Mouse (Mus musculus): ENCODE measurements at regions not wholly inside any gene's neighbourhood (a gene's known extent, or its start where the extent isn't known, plus 50 kb on each side); places are given as distances from the start of the nearest gene placed in this dataset.

GRCm38 (mm10) chr7:34545906-34546305 is 110.6 kb downstream of the Kctd15 start:
- Histone ChIP-seq H3K4me3 (no peak overlapping the region), H3K4me1 (no peaks in the 10 kb centered on the region), H3K9me3 (replicated peaks) (no peaks in the 10 kb centered on the region), H3K36me3 (no peaks in the 10 kb centered on the region), H3K27me3 (ENCODE audit: low read depth, poor library complexity, severe bottlenecking) (no peaks in the 10 kb centered on the region), H3K27ac (no peak overlapping the region)
- 90% methylated on average over 11 of the region's 11 CpGs for WGBS
- DNase-seq (ENCODE audit: low spot score): no peak

DNA sequence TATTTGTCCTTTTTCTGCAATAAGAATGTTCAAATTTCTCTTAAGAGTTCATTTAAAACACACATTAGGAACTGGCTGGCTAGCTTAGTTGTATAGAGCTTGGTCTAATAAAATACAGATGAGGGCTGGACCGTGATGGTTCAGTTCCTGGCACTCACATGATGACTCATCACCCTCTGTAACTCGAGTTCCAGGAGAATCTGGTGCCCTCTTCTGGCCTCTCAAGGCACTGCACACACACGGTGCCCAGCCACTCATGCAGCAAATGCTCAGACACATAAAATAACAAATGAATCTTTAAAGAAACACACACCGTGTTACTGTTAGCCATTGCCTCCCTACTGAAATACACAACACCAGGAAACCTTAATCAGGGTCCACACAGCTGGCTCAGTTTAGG is 114.6 kb downstream of the Kctd15 start:
- H3K27me3 ChIP-seq (ENCODE audit: low read depth, poor library complexity, severe bottlenecking): no peaks in the 10 kb centered on the region
- H3K27ac ChIP-seq: no peak overlapping the region
- WGBS: 83% methylated on average over 4 of the region's 4 CpGs
- no peaks in the 10 kb centered on the region for H3K9me3 ChIP-seq (replicated peaks)
- peak; percentile 46 for DNase-seq (ENCODE audit: low spot score)
- no peak overlapping the region for H3K4me3 ChIP-seq
- no peaks in the 10 kb centered on the region for H3K4me1 ChIP-seq
- no peaks in the 10 kb centered on the region for H3K36me3 ChIP-seq

DNA sequence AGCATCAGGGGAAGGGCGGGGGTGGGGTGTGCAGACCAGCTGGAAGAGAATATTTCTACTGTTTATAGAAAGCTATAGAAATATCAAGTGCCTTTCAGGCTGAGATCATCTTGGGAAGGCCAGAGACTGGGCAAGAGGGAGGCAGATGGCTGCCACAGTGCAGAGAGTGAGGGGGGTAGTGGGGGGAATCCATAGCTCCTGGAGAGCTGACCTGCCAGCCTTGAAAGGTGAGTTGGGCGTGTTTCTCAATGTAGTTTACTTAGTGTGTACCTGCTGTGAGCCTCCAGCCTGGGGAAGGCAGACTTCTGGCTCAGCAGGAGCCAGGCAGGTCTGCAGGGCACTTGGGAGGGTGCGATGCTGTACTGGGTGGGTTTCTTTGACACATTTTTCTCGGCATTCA is 115.5 kb downstream of the Kctd15 start:
- no peaks in the 10 kb centered on the region for H3K9me3 ChIP-seq (replicated peaks)
- no peak for DNase-seq (ENCODE audit: low spot score)
- no peaks in the 10 kb centered on the region for H3K36me3 ChIP-seq
- WGBS: 83% methylated on average over 4 of the region's 4 CpGs
- H3K4me3 ChIP-seq: no peak overlapping the region
- H3K27ac ChIP-seq: no peak overlapping the region
- no peaks in the 10 kb centered on the region for H3K4me1 ChIP-seq
- no peaks in the 10 kb centered on the region for H3K27me3 ChIP-seq (ENCODE audit: low read depth, poor library complexity, severe bottlenecking)

DNA sequence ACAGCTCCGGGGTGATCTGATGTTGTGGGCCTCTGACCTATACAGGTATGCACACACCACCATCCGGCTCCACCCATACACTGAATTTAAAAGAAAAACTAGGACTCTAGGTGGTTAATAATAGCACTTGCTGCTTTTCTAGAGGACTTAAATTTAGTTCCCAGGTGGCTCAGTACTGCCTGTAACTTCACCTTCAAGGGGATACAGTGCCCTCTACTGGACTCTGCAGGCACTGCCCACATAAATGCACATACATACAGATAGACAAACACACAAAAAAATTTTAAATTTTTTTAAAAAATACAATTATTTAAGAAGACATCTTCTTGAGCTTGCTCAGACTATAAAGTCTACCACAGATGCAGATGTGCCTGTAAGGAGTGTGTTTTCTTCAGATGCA is 116.7 kb downstream of the Kctd15 start:
- no peak for DNase-seq (ENCODE audit: low spot score)
- Histone ChIP-seq H3K27ac (no peak overlapping the region), H3K36me3 (no peaks in the 10 kb centered on the region), H3K9me3 (replicated peaks) (no peaks in the 10 kb centered on the region), H3K4me1 (no peaks in the 10 kb centered on the region), H3K4me3 (no peak overlapping the region), H3K27me3 (ENCODE audit: low read depth, poor library complexity, severe bottlenecking) (no peaks in the 10 kb centered on the region)
- 96% methylated on average over 2 of the region's 2 CpGs for WGBS

DNA sequence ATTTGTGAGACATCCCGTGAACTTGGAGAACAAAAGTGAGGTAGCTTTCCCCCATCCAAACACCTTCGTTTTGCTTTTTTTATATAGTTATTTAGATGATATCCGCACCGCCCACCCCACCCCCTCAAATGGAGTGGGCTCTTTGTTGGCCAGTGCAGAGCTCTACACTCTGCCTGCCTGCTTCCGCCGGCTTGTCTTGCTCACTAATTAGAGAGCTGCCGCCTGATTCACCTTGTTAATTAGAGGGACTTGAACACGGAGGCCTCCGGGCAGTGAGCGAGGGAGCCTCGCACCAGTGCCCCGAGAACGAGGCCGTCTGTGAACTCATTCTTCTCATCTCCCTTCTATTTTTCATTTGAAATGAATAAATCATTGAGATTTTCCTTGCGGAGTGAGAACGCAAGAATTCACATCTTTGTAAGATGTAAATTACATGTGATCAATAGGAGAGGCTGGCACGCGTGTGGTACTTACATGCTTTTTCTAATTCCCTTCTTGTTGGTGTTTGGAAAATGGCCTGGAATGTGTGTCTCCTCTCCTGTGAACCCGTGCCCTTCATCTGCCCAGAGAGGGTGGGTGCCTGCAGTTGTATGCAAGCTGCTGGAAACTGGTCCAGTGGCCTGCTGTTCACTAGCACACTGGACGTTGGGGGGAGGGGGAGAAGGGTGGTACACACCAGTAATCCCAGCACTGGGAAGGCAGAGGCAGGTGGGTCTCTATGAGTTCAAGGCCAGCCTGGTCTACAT is 118.0 kb downstream of the Kctd15 start:
- 86% methylated on average over 20 of the region's 20 CpGs for WGBS
- Histone ChIP-seq H3K27ac (no peak overlapping the region), H3K36me3 (no peaks in the 10 kb centered on the region), H3K4me1 (no peaks in the 10 kb centered on the region), H3K9me3 (replicated peaks) (no peaks in the 10 kb centered on the region), H3K4me3 (no peak overlapping the region), H3K27me3 (ENCODE audit: low read depth, poor library complexity, severe bottlenecking) (no peaks in the 10 kb centered on the region)
- DNase-seq (ENCODE audit: low spot score): no peak

GRCm38 (mm10) chr7:34537122-34537521 is 119.4 kb downstream of the Kctd15 start:
- Histone ChIP-seq H3K27ac (no peak overlapping the region), H3K9me3 (replicated peaks) (no peaks in the 10 kb centered on the region), H3K27me3 (ENCODE audit: low read depth, poor library complexity, severe bottlenecking) (no peaks in the 10 kb centered on the region), H3K36me3 (no peaks in the 10 kb centered on the region), H3K4me3 (no peak overlapping the region), H3K4me1 (no peaks in the 10 kb centered on the region)
- no peak for DNase-seq (ENCODE audit: low spot score)
- WGBS: 85% methylated on average over 9 of the region's 9 CpGs

GRCm38 (mm10) chr7:34534241-34534640 is 122.3 kb downstream of the Kctd15 start:
- Histone ChIP-seq H3K36me3 (no peaks in the 10 kb centered on the region), H3K4me1 (no peaks in the 10 kb centered on the region), H3K4me3 (no peak overlapping the region), H3K27ac (no peak overlapping the region), H3K27me3 (ENCODE audit: low read depth, poor library complexity, severe bottlenecking) (no peaks in the 10 kb centered on the region), H3K9me3 (replicated peaks) (no peaks in the 10 kb centered on the region)
- WGBS: 83% methylated on average over 5 of the region's 5 CpGs
- no peak for DNase-seq (ENCODE audit: low spot score)

- 88% methylated on average over 3 of the region's 3 CpGs for WGBS
- Histone ChIP-seq H3K36me3 (no peaks in the 10 kb centered on the region), H3K9me3 (replicated peaks) (no peaks in the 10 kb centered on the region), H3K27ac (no peak overlapping the region), H3K4me1 (no peaks in the 10 kb centered on the region), H3K27me3 (ENCODE audit: low read depth, poor library complexity, severe bottlenecking) (no peaks in the 10 kb centered on the region), H3K4me3 (no peak overlapping the region)
- no peak for DNase-seq (ENCODE audit: low spot score)
Observed at GRCm38 (mm10) chr7:34531639-34532038, 124.9 kb downstream of the Kctd15 start.

GRCm38 (mm10) chr7:34507858-34508257 is 114.7 kb upstream of the Lsm14a start:
- 69% methylated on average over 2 of the region's 2 CpGs for WGBS
- Histone ChIP-seq H3K27me3 (ENCODE audit: low read depth, poor library complexity, severe bottlenecking) (no peaks in the 10 kb centered on the region), H3K9me3 (replicated peaks) (no peaks in the 10 kb centered on the region), H3K4me3 (no peak overlapping the region), H3K36me3 (no peaks in the 10 kb centered on the region), H3K27ac (no peak overlapping the region), H3K4me1 (no peaks in the 10 kb centered on the region)
- no peak for DNase-seq (ENCODE audit: low spot score)

DNA sequence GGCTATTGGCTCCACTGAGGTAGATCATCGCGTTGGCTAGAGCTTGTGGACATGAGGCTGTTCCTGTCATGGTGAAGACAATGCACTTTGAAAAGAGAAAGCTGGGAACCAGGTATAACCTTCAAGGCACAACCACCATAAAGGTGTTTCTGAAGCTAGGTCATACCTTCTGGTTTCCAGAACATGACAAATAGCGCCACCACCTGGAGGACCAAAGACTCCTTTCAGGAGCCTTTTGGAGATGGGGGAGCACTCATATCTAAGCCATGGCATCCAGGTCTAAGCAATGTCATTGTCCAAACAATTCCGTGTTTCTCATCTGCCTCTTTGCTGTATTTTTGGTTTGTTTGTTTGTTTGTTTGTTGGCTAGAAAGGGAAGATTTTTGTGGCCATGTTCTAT is 113.7 kb upstream of the Lsm14a start:
- no peak overlapping the region for H3K4me3 ChIP-seq
- H3K27me3 ChIP-seq (ENCODE audit: low read depth, poor library complexity, severe bottlenecking): no peaks in the 10 kb centered on the region
- H3K27ac ChIP-seq: no peak overlapping the region
- H3K9me3 ChIP-seq (replicated peaks): no peaks in the 10 kb centered on the region
- WGBS: 58% methylated on average over 4 of the region's 4 CpGs
- H3K4me1 ChIP-seq: no peaks in the 10 kb centered on the region
- no peaks in the 10 kb centered on the region for H3K36me3 ChIP-seq
- DNase-seq (ENCODE audit: low spot score): no peak

DNA sequence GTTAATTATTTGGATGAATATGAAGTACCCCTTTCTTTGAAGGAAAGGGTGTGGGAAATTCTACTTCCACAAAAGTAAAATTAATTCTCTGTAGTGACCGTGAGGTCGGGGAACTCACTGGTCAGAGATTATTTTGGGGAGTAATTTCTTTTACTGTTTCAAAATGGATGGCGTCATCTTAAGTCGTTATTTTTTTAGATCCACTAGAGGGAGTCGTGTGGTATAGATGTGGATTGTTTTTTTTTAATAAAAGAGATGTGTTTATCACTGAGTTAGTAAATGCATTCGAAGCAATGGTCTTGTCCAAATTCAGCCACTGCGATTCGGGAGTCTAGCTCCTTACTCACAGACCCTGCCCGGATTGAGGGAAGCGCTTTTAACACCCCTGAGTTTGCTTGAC is 100.8 kb upstream of the Lsm14a start:
- H3K9me3 ChIP-seq (replicated peaks): no peaks in the 10 kb centered on the region; the same call in 1 of the 2 replicates
- H3K4me1 ChIP-seq: no peaks in the 10 kb centered on the region
- no peak for DNase-seq (ENCODE audit: low spot score)
- H3K27ac ChIP-seq: no peak overlapping the region
- H3K27me3 ChIP-seq (ENCODE audit: low read depth, poor library complexity, severe bottlenecking): 0 out of 2 replicates have a peak, but pooled peaks cover 5% of the 10 kb centered on the region
- WGBS: 74% methylated on average over 10 of the region's 10 CpGs
- H3K4me3 ChIP-seq: no peak overlapping the region
- no peaks in the 10 kb centered on the region for H3K36me3 ChIP-seq

DNA sequence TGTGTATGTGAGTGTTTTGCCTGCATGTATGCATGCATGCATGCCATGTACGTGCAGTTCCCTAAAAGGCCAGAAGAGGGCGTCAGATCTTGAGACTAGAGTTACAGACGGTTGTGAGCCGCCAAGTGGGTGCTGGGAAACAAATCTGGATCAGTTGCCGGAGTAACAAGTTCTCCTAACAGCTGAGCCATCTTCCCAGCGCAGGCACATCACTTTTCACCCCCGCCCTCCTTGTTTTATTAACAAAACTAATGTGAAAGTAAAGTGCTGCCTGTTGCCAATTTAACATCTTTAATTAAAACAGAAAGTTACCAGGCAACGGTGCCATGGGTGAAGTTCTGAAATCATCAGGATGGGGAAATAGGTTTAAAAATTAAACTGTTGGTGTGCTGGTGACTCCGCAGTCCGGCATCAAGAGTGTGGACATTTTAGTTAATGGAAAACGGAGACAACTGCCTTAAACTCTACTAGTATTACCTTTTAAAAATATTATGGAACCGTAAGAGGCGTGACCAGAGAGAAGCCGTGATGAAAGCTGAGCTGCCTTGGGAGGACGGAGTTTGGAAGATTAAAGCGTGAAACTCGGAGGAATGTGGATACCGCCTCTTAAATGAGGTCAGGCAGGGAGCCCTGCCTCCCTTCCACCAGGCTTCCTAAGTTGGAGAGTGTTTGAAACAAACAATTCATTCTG is 91.9 kb upstream of the Lsm14a start:
- Histone ChIP-seq H3K4me3 (no peak overlapping the region), H3K9me3 (replicated peaks) (no peaks in the 10 kb centered on the region), H3K27ac (no peak overlapping the region), H3K27me3 (ENCODE audit: low read depth, poor library complexity, severe bottlenecking) (no peaks in the 10 kb centered on the region), H3K36me3 (no peaks in the 10 kb centered on the region), H3K4me1 (no peaks in the 10 kb centered on the region)
- 78% methylated on average over 18 of the region's 18 CpGs for WGBS
- DNase-seq (ENCODE audit: low spot score): no peak

DNA sequence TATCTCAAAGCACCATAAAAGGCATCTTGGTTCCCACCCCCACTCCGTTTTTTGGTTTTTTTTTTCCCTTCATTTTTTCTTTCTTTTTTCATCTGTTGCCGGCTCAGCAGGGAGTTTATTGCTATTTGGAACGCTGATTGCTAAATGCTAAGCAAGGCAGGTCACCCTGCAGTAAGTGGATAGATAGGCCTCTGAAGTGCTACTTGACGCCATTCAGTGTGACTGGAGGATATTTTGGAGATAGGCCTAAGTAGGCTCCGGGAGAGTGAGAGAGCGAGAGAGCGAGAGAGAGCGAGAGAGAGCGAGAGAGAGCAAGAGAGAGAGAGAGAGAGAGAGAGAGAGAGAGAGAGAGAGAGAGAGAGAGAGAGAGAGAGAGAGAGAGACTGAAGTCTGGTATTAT is 90.3 kb upstream of the Lsm14a start:
- Histone ChIP-seq H3K27me3 (ENCODE audit: low read depth, poor library complexity, severe bottlenecking) (no peaks in the 10 kb centered on the region), H3K4me3 (no peak overlapping the region), H3K4me1 (no peaks in the 10 kb centered on the region), H3K36me3 (no peaks in the 10 kb centered on the region), H3K9me3 (replicated peaks) (no peaks in the 10 kb centered on the region), H3K27ac (no peak overlapping the region)
- no peak for DNase-seq (ENCODE audit: low spot score)
- WGBS: 73% methylated on average over 9 of the region's 9 CpGs

All from limb, embryonic 10.5 days (tissue).